Mouse (Mus musculus): ENCODE results near the gene Pipox. TPM values are rescaled to one million over a fixed set of nuclear protein-coding genes. Genes with fewer than 3 reads are reported as not detected.

The Pipox gene
- total and polyA plus RNA-seq, 2 experiments = 222 to 251 TPM

DNA sequence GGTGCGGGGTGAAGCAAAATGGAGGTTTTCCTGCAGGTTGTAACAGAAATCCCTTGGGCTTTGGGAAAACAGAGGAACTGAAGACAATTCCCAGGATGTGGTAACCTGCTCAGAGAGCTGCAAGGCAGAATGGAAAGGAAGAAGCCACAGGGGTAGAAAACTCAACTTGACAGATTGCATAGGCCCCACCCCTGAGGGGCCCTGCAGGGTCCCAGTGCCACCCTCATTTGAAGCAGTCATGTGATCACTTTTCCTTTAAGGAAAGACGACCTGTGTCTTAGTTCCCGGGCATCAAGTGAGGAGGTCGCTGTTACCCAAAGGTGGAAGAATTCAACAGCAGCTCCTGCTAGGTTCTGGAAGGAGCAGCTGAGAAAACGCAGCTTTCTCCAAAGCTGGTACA lies 1.0 kb downstream of the Pipox start:
- 22% methylated on average over 5 of the region's 5 CpGs for whole genome bisulfite sequencing
- peaks cover 19% of the 10 kb centered on the region for H3K4me1 ChIP-seq (ENCODE audit: control insufficient read depth, insufficient read depth, low read length)
- H3K4me3 ChIP-seq (ENCODE audit: insufficient read depth, low read depth, low read length) = peak overlapping the region; percentile 67
- H3K79me2 ChIP-seq (ENCODE audit: control insufficient read depth, insufficient read depth, low read length) = peaks cover 15% of the 10 kb centered on the region; the same call in 1 of the 2 replicates
- H3K9ac ChIP-seq (ENCODE audit: low read depth, low read length) = peak overlapping the region; percentile 86
- DNase-seq (ENCODE audit: extremely low read depth, low read depth, low spot score) = peak; percentile 48
- H3K36me3 ChIP-seq (ENCODE audit: control insufficient read depth, insufficient read depth, low read length) = peaks cover 13% of the 10 kb centered on the region; the same call in 1 of the 2 replicates
- no peaks in the 10 kb centered on the region for H3K27me3 ChIP-seq (ENCODE audit: control insufficient read depth, insufficient read depth, low read length)
- peak overlapping the region; percentile 93 for H3K27ac ChIP-seq (replicated peaks; ENCODE audit: insufficient read depth, low read depth, low read length)
- TF ChIP-seq CTCF (IDR thresholded peaks at IDR 0.05; ENCODE audit: low read depth, low read length) = no peak
- TF ChIP-seq POLR2A (IDR thresholded peaks at IDR 0.05; ENCODE audit: extremely low read depth, insufficient read depth, low read length) = no peak

DNA sequence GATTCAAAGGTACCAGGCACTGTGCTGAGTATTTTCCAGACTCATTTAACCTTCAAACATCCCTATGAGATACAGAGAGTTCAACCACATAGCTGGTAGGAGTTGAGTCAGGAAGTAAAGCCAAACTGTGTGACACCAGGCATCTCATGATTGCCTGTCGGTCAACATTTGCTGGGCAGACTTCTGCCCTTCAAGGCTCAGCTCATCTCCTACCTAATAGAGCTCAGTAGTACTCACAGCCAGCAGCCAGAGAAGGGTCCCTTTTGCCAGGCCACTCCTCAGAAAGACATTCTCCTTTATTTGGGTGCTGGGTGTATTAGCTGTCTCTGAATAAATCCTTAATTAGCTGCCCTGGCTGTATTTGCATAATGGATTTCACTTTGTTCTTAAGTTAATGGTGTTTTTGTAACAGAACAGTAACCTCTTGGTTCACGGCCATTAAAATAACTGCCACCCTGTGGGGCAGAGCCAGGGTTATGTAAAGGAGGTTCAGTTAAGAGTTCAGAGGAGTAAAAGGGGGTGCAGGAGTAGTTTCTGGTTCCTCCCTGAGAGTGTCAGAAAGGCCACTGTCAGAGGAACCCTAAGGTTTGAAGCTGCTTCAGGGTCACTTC lies 3.1 kb downstream of the Pipox start:
- H3K36me3 ChIP-seq (ENCODE audit: control insufficient read depth, insufficient read depth, low read length) = peaks cover 30% of the 10 kb centered on the region
- H3K27ac ChIP-seq (replicated peaks; ENCODE audit: insufficient read depth, low read depth, low read length) = peak overlapping the region; percentile 82
- H3K27me3 ChIP-seq (ENCODE audit: control insufficient read depth, insufficient read depth, low read length) = no peaks in the 10 kb centered on the region
- peak; percentile 48 for DNase-seq (ENCODE audit: extremely low read depth, low read depth, low spot score)
- H3K9ac ChIP-seq (ENCODE audit: low read depth, low read length) = peak overlapping the region; percentile 49; the same call in 1 of the 2 replicates
- TF ChIP-seq CTCF (IDR thresholded peaks at IDR 0.05; ENCODE audit: low read depth, low read length) = no peak
- TF ChIP-seq POLR2A (IDR thresholded peaks at IDR 0.05; ENCODE audit: extremely low read depth, insufficient read depth, low read length) = no peak
- H3K79me2 ChIP-seq (ENCODE audit: control insufficient read depth, insufficient read depth, low read length) = peaks cover 15% of the 10 kb centered on the region; the same call in 1 of the 2 replicates
- WGBS = 22% methylated on average over 2 of the region's 2 CpGs
- peaks cover 22% of the 10 kb centered on the region for H3K4me1 ChIP-seq (ENCODE audit: control insufficient read depth, insufficient read depth, low read length)
- no peak overlapping the region for H3K4me3 ChIP-seq (ENCODE audit: insufficient read depth, low read depth, low read length)

DNA sequence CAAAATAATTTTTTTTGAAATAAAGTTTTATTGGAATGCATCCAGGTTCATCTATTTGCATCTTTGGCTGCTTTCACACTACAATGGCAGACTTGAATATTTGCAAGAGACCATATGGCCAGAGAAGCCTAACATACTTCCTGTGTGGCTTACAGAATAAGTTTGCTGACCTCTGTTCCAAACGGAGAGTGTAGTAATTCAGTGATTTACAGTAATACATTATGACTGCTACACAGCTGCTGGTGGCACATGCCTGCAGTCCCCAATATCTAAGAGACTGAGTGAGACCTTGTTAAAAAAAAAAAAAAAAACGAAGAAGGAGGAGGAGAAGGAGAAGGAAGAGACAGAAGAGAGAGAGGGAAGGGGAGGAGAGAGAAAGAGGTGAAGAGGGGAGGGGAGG lies 4.4 kb downstream of the Pipox start:
- 5% methylated on average over 1 of the region's 2 CpGs for WGBS
- peaks cover 15% of the 10 kb centered on the region; the same call in 1 of the 2 replicates for H3K79me2 ChIP-seq (ENCODE audit: control insufficient read depth, insufficient read depth, low read length)
- no peak for DNase-seq (ENCODE audit: extremely low read depth, low read depth, low spot score)
- no peak overlapping the region for H3K27ac ChIP-seq (replicated peaks; ENCODE audit: insufficient read depth, low read depth, low read length)
- H3K4me3 ChIP-seq (ENCODE audit: insufficient read depth, low read depth, low read length) = no peak overlapping the region
- H3K36me3 ChIP-seq (ENCODE audit: control insufficient read depth, insufficient read depth, low read length) = peaks cover 30% of the 10 kb centered on the region
- no peak for TF ChIP-seq CTCF (IDR thresholded peaks at IDR 0.05; ENCODE audit: low read depth, low read length)
- no peak for TF ChIP-seq POLR2A (IDR thresholded peaks at IDR 0.05; ENCODE audit: extremely low read depth, insufficient read depth, low read length)
- no peaks in the 10 kb centered on the region for H3K27me3 ChIP-seq (ENCODE audit: control insufficient read depth, insufficient read depth, low read length)
- H3K4me1 ChIP-seq (ENCODE audit: control insufficient read depth, insufficient read depth, low read length) = peaks cover 18% of the 10 kb centered on the region
- H3K9ac ChIP-seq (ENCODE audit: low read depth, low read length) = no peak overlapping the region

DNA sequence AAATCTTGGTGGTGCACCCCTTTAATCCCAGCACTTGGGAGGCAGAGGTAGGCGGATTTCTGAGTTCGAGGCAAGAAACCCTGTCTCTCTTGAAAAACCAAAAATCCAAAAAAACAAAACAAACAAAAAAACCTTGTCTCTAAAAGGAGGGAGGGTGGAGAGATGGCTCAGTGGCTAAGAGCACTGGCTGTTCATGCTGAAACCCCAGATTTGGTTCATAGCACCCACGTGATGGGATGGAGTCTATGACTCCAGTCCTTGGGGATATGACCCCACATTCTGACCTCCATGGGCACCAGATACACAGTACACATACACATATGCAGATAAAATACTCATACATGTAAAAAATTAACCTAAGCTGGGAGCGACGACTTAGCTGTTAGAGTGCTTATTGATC lies 5.0 kb downstream of the Pipox start:
- H3K27me3 ChIP-seq (ENCODE audit: control insufficient read depth, insufficient read depth, low read length) = no peaks in the 10 kb centered on the region
- H3K36me3 ChIP-seq (ENCODE audit: control insufficient read depth, insufficient read depth, low read length) = peaks cover 30% of the 10 kb centered on the region
- WGBS = 48% methylated on average over 5 of the region's 5 CpGs
- TF ChIP-seq CTCF (IDR thresholded peaks at IDR 0.05; ENCODE audit: low read depth, low read length) (no peak), POLR2A (IDR thresholded peaks at IDR 0.05; ENCODE audit: extremely low read depth, insufficient read depth, low read length) (no peak)
- H3K9ac ChIP-seq (ENCODE audit: low read depth, low read length) = no peak overlapping the region
- DNase-seq (ENCODE audit: extremely low read depth, low read depth, low spot score) = peak; percentile 73
- H3K79me2 ChIP-seq (ENCODE audit: control insufficient read depth, insufficient read depth, low read length) = peaks cover 15% of the 10 kb centered on the region; the same call in 1 of the 2 replicates
- H3K27ac ChIP-seq (replicated peaks; ENCODE audit: insufficient read depth, low read depth, low read length) = no peak overlapping the region
- H3K4me1 ChIP-seq (ENCODE audit: control insufficient read depth, insufficient read depth, low read length) = peaks cover 18% of the 10 kb centered on the region
- H3K4me3 ChIP-seq (ENCODE audit: insufficient read depth, low read depth, low read length) = no peak overlapping the region

DNA sequence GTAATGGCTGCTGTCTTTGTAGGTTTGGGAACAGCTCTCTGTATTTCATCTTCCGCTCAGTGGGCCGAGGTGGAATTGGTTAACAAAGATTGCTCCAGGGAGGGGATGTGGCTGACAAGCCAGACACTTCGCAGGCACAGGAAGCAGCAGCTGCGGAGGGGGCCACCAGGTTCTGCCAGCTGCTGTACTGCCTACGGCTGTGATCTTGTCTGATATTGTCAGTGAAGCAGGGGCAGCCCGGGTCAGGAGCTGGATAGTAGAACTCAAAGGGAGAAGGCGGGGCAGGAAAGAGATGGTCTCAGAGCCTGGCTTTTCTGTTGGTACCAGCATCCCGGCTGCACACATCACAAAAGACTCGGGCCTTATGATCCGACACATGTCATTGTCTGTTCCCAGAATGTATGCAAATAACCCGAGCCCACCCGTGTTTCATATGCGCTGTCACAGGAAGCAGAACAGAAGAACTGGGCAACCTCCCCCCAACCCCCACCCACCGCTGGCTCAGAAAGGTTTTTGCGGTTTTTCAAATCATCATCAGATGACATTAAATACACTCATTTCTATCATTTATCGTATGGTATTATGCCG lies 6.4 kb downstream of the Pipox start:
- DNase-seq (ENCODE audit: extremely low read depth, low read depth, low spot score) = no peak
- Histone ChIP-seq H3K27me3 (ENCODE audit: control insufficient read depth, insufficient read depth, low read length) (no peaks in the 10 kb centered on the region), H3K4me1 (ENCODE audit: control insufficient read depth, insufficient read depth, low read length) (peaks cover 18% of the 10 kb centered on the region), H3K79me2 (ENCODE audit: control insufficient read depth, insufficient read depth, low read length) (peaks cover 6% of the 10 kb centered on the region; the same call in 1 of the 2 replicates), H3K27ac (replicated peaks; ENCODE audit: insufficient read depth, low read depth, low read length) (no peak overlapping the region), H3K4me3 (ENCODE audit: insufficient read depth, low read depth, low read length) (no peak overlapping the region), H3K36me3 (ENCODE audit: control insufficient read depth, insufficient read depth, low read length) (peaks cover 36% of the 10 kb centered on the region), H3K9ac (ENCODE audit: low read depth, low read length) (no peak overlapping the region)
- TF ChIP-seq CTCF (IDR thresholded peaks at IDR 0.05; ENCODE audit: low read depth, low read length) (no peak), POLR2A (IDR thresholded peaks at IDR 0.05; ENCODE audit: extremely low read depth, insufficient read depth, low read length) (no peak)
- WGBS = 69% methylated on average over 17 of the region's 17 CpGs

DNA sequence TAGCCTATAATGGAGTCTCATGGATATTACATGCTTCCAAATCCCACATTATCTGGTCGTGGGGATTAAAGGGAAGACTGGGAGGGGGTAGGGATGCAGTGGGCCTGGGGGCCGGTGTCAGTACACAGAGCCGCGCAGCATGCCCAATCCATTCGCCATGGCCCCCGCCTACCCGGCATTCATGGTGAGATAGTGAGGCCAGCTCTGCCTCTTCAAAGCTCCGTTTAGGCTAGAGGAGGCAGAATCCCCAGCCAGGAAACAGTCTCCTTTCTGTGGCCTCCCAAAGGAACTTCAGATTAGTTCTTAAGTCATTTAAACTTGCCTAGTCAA lies 8.7 kb downstream of the Pipox start:
- peaks cover 33% of the 10 kb centered on the region for H3K36me3 ChIP-seq (ENCODE audit: control insufficient read depth, insufficient read depth, low read length)
- no peak for TF ChIP-seq POLR2A (IDR thresholded peaks at IDR 0.05; ENCODE audit: extremely low read depth, insufficient read depth, low read length)
- no peak for TF ChIP-seq CTCF (IDR thresholded peaks at IDR 0.05; ENCODE audit: low read depth, low read length)
- no peaks in the 10 kb centered on the region for H3K27me3 ChIP-seq (ENCODE audit: control insufficient read depth, insufficient read depth, low read length)
- H3K27ac ChIP-seq (replicated peaks; ENCODE audit: insufficient read depth, low read depth, low read length) = no peak overlapping the region
- DNase-seq (ENCODE audit: extremely low read depth, low read depth, low spot score) = no peak
- peaks cover 4% of the 10 kb centered on the region for H3K4me1 ChIP-seq (ENCODE audit: control insufficient read depth, insufficient read depth, low read length)
- H3K9ac ChIP-seq (ENCODE audit: low read depth, low read length) = no peak overlapping the region
- H3K4me3 ChIP-seq (ENCODE audit: insufficient read depth, low read depth, low read length) = no peak overlapping the region
- no peaks in the 10 kb centered on the region for H3K79me2 ChIP-seq (ENCODE audit: control insufficient read depth, insufficient read depth, low read length)
- WGBS = 72% methylated on average over 8 of the region's 8 CpGs

All from liver, adult 2 months (tissue).